Mouse (Mus musculus): ENCODE results near the gene Slk. TPM values are rescaled to one million over a fixed set of nuclear protein-coding genes. Genes with fewer than 3 reads are reported as not detected.

Slk gene
- polyA plus RNA-seq, 1 experiment: 91.4 TPM

DNA sequence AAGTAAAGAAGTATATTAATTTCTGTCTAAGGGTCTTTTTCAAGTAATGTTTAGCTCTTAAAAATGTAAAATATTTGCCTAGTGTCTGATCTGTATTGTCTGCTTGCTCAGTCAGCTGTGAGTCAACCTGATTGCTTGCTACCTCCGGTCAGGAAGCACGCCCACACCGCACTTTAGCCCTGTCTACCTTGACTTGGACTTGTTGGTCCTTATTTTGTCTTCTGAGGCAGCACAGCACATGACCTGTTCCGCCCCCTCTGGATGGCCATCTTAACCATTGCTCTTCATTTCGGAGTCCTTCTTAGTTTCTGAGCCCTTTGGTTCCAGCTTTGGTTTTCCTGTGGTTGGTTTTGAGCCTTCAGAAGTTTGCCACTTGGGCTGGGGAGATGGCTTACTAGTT lies 52.3 kb downstream of the Slk start:
- no peak overlapping the region for H3K9ac ChIP-seq (ENCODE audit: low read depth, poor library complexity, severe bottlenecking)
- TF ChIP-seq POLR2A (IDR thresholded peaks at IDR 0.05; ENCODE audit: insufficient read depth, low read length): no peak
- TF ChIP-seq CTCF (IDR thresholded peaks at IDR 0.05; ENCODE audit: low read depth, low read length): no peak
- TF ChIP-seq EP300 (IDR thresholded peaks at IDR 0.05; ENCODE audit: insufficient read depth, low read depth, low read length): no peak
- no peak overlapping the region for H3K27ac ChIP-seq (ENCODE audit: insufficient read depth, low read length)
- no peaks in the 10 kb centered on the region; the same call in 1 of the 2 replicates for H3K36me3 ChIP-seq (ENCODE audit: control insufficient read depth, insufficient read depth, low read length, poor library complexity, severe bottlenecking)
- H3K9me3 ChIP-seq (replicated peaks; ENCODE audit: control insufficient read depth, insufficient read depth, low read length, poor library complexity, severe bottlenecking): no peaks in the 10 kb centered on the region
- H3K4me3 ChIP-seq (ENCODE audit: low read depth, low read length): no peak overlapping the region
- H3K27me3 ChIP-seq (ENCODE audit: control insufficient read depth, insufficient read depth, low read length, poor library complexity, severe bottlenecking): no peaks in the 10 kb centered on the region
- no peaks in the 10 kb centered on the region for H3K4me1 ChIP-seq (ENCODE audit: control insufficient read depth, insufficient read depth, low read length)

DNA sequence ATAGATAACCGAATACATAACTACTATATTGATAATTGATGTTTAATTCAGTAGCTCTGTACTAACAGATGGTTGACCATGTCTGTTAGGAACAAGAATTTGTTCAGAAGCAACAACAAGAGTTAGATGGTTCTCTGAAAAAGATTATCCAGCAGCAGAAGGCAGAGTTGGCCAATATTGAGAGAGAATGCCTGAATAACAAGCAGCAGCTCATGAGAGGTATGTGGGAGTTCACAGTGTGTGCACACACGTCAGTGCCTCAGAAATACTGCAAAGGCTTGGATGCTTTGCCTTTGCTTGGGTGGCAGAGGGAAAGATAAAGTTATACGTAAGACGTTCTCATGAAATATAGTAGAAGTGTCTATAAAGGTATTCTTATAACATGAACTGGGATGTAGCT lies 55.9 kb downstream of the Slk start:
- Histone ChIP-seq H3K27me3 (ENCODE audit: control insufficient read depth, insufficient read depth, low read length, poor library complexity, severe bottlenecking) (no peaks in the 10 kb centered on the region), H3K9me3 (replicated peaks; ENCODE audit: control insufficient read depth, insufficient read depth, low read length, poor library complexity, severe bottlenecking) (no peaks in the 10 kb centered on the region), H3K27ac (ENCODE audit: insufficient read depth, low read length) (no peak overlapping the region), H3K4me3 (ENCODE audit: low read depth, low read length) (no peak overlapping the region), H3K36me3 (ENCODE audit: control insufficient read depth, insufficient read depth, low read length, poor library complexity, severe bottlenecking) (peaks cover 6% of the 10 kb centered on the region), H3K9ac (ENCODE audit: low read depth, poor library complexity, severe bottlenecking) (no peak overlapping the region), H3K4me1 (ENCODE audit: control insufficient read depth, insufficient read depth, low read length) (no peaks in the 10 kb centered on the region)
- TF ChIP-seq POLR2A (IDR thresholded peaks at IDR 0.05; ENCODE audit: insufficient read depth, low read length) (no peak), CTCF (IDR thresholded peaks at IDR 0.05; ENCODE audit: low read depth, low read length) (no peak), EP300 (IDR thresholded peaks at IDR 0.05; ENCODE audit: insufficient read depth, low read depth, low read length) (no peak)

DNA sequence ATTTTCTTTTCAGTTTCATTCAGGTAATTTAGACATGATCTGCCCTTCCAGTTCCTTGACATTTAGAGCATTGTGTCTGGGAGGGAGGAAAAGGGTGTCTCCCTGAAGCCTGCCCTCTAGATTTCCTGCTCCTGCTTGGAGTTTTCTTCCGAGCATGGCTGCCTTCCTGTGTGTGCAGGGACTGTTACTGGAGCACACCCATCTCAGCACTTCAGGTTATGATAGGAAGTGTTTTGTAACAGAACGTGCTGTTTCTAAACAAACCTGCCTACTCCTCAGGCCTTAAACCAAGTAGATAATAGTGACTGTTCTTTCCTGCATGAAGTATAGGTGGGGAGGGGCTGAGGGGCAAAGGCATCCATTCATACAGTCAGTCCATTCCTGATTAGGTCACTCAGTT lies 64.4 kb downstream of the Slk start:
- H3K4me1 ChIP-seq (ENCODE audit: control insufficient read depth, insufficient read depth, low read length): no peaks in the 10 kb centered on the region
- no peak overlapping the region for H3K4me3 ChIP-seq (ENCODE audit: low read depth, low read length)
- no peak for TF ChIP-seq CTCF (IDR thresholded peaks at IDR 0.05; ENCODE audit: low read depth, low read length)
- no peak for TF ChIP-seq POLR2A (IDR thresholded peaks at IDR 0.05; ENCODE audit: insufficient read depth, low read length)
- TF ChIP-seq EP300 (IDR thresholded peaks at IDR 0.05; ENCODE audit: insufficient read depth, low read depth, low read length): no peak
- no peak overlapping the region for H3K27ac ChIP-seq (ENCODE audit: insufficient read depth, low read length)
- H3K9me3 ChIP-seq (replicated peaks; ENCODE audit: control insufficient read depth, insufficient read depth, low read length, poor library complexity, severe bottlenecking): no peaks in the 10 kb centered on the region
- H3K36me3 ChIP-seq (ENCODE audit: control insufficient read depth, insufficient read depth, low read length, poor library complexity, severe bottlenecking): peaks cover 8% of the 10 kb centered on the region
- no peaks in the 10 kb centered on the region for H3K27me3 ChIP-seq (ENCODE audit: control insufficient read depth, insufficient read depth, low read length, poor library complexity, severe bottlenecking)
- no peak overlapping the region for H3K9ac ChIP-seq (ENCODE audit: low read depth, poor library complexity, severe bottlenecking)

DNA sequence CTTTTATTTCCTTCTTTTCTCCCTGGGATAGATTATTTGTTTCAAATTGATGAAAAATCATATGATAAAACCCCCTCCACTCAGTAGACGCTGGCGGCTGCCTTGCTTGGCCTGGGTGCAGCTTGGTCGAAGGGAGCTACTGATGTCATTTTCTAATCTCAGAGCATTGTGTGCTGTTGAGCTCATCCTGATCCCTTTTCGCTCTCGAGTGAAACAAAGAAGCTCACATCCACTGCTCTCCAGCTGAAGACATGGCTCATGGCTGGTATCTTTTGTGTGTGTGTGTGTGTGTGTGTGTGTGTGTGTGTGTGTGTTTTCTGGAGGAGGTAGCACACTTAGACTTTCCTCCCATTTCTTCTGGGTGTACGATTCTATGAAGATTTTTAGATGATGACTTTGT lies 66.1 kb downstream of the Slk start:
- TF ChIP-seq EP300 (IDR thresholded peaks at IDR 0.05; ENCODE audit: insufficient read depth, low read depth, low read length) (no peak), POLR2A (IDR thresholded peaks at IDR 0.05; ENCODE audit: insufficient read depth, low read length) (no peak), CTCF (IDR thresholded peaks at IDR 0.05; ENCODE audit: low read depth, low read length) (no peak)
- no peak overlapping the region for H3K9ac ChIP-seq (ENCODE audit: low read depth, poor library complexity, severe bottlenecking)
- H3K9me3 ChIP-seq (replicated peaks; ENCODE audit: control insufficient read depth, insufficient read depth, low read length, poor library complexity, severe bottlenecking): no peaks in the 10 kb centered on the region
- H3K27me3 ChIP-seq (ENCODE audit: control insufficient read depth, insufficient read depth, low read length, poor library complexity, severe bottlenecking): no peaks in the 10 kb centered on the region
- no peaks in the 10 kb centered on the region for H3K4me1 ChIP-seq (ENCODE audit: control insufficient read depth, insufficient read depth, low read length)
- no peak overlapping the region for H3K27ac ChIP-seq (ENCODE audit: insufficient read depth, low read length)
- no peak overlapping the region for H3K4me3 ChIP-seq (ENCODE audit: low read depth, low read length)
- peaks cover 8% of the 10 kb centered on the region for H3K36me3 ChIP-seq (ENCODE audit: control insufficient read depth, insufficient read depth, low read length, poor library complexity, severe bottlenecking)

DNA sequence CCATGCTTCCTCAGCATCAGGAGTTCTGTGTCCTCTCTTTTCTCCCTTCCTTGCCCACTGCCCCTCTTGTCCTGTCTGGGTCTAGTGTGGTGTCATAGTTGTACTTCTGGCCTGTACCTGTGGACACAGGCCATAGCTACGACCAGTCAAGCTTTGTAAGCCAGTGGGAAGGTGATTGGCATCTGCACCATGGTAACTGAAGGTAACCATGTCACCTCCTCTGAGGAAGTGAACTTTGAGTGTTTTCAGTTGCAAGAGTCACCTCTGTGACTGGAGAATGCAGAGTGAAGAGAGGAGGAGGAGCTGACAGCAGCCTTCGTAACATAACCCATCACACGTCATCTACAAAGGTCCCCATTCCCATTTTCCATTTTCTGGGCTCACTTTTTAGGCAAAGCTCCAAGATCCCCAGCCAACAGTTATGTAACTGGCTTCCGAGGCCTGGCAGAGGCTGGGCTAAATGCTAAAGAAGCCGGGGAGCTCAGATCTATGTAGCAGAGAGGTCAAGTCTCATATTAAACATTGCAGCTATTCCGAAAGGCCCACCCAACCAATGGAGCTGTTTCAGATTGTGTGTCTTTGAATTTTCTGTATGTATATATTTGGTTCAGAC lies 67.1 kb downstream of the Slk start:
- H3K9ac ChIP-seq (ENCODE audit: low read depth, poor library complexity, severe bottlenecking): no peak overlapping the region
- TF ChIP-seq CTCF (IDR thresholded peaks at IDR 0.05; ENCODE audit: low read depth, low read length): no peak
- no peak for TF ChIP-seq POLR2A (IDR thresholded peaks at IDR 0.05; ENCODE audit: insufficient read depth, low read length)
- no peak for TF ChIP-seq EP300 (IDR thresholded peaks at IDR 0.05; ENCODE audit: insufficient read depth, low read depth, low read length)
- peaks cover 8% of the 10 kb centered on the region for H3K36me3 ChIP-seq (ENCODE audit: control insufficient read depth, insufficient read depth, low read length, poor library complexity, severe bottlenecking)
- no peak overlapping the region for H3K27ac ChIP-seq (ENCODE audit: insufficient read depth, low read length)
- no peaks in the 10 kb centered on the region for H3K4me1 ChIP-seq (ENCODE audit: control insufficient read depth, insufficient read depth, low read length)
- H3K4me3 ChIP-seq (ENCODE audit: low read depth, low read length): no peak overlapping the region
- no peaks in the 10 kb centered on the region for H3K9me3 ChIP-seq (replicated peaks; ENCODE audit: control insufficient read depth, insufficient read depth, low read length, poor library complexity, severe bottlenecking)
- H3K27me3 ChIP-seq (ENCODE audit: control insufficient read depth, insufficient read depth, low read length, poor library complexity, severe bottlenecking): no peaks in the 10 kb centered on the region

DNA sequence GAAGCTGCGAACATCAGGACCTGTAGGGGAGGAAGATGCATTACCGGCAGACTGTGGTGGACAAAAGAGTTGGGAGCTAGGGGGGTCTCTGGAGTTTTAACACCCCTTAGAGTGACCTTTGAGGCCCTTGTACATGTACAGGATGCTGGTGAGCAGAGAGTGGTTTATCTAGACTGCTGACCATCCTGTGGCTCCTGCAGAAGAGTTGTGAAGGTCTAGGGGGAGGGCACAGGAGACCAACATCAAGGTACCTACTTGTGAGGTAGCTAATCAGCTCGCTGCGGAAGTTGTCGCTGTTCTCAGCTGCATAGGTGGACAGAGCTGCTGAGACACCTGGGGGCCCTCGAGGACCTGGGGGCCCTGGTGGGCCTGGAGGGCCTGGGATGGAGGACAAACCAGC lies 69.6 kb downstream of the Slk start:
- Histone ChIP-seq H3K27me3 (ENCODE audit: control insufficient read depth, insufficient read depth, low read length, poor library complexity, severe bottlenecking) (no peaks in the 10 kb centered on the region), H3K36me3 (ENCODE audit: control insufficient read depth, insufficient read depth, low read length, poor library complexity, severe bottlenecking) (no peaks in the 10 kb centered on the region)
- no peak for TF ChIP-seq CTCF (IDR thresholded peaks at IDR 0.05; ENCODE audit: low read depth, low read length)

More for the DNA sequence above, 69.6 kb downstream of the Slk start:
- Histone ChIP-seq H3K4me3 (ENCODE audit: low read depth, low read length) (no peak overlapping the region), H3K27ac (ENCODE audit: insufficient read depth, low read length) (no peak overlapping the region), H3K4me1 (ENCODE audit: control insufficient read depth, insufficient read depth, low read length) (no peaks in the 10 kb centered on the region), H3K9me3 (replicated peaks; ENCODE audit: control insufficient read depth, insufficient read depth, low read length, poor library complexity, severe bottlenecking) (no peaks in the 10 kb centered on the region), H3K9ac (ENCODE audit: low read depth, poor library complexity, severe bottlenecking) (no peak overlapping the region)

All from ES-Bruce4 (cell line).